Mouse (Mus musculus): ENCODE data around the gene 2010003K11Rik. TPM values are rescaled to one million over a fixed set of nuclear protein-coding genes. Genes with fewer than 3 reads are reported as not detected.

2010003K11Rik gene
- total and polyA plus RNA-seq, 2 experiments from 2014 or later: not detected

DNA sequence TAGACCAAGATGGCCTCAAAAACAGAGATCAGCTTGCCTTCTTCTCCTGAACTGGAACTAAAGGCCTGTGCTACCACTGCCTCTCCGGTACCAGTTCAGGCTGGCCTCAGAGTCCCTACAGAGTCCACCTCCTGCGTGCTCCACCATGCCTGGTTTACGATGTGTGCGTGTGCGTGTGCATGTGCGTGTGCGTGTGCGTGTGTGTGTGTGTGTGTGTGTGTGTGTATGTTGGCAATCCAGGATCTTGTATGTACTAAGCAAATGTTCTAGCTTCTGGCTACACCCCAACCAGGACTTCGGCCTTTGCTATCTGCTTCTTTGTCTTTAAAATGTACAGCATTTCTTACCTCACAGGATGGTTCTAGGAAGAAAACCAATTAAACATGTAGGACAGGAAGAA lies 49.2 kb downstream of the 2010003K11Rik start:
- H3K27ac ChIP-seq (ENCODE audit: low read depth, low read length): no peak overlapping the region
- no peaks in the 10 kb centered on the region for H3K4me1 ChIP-seq (ENCODE audit: insufficient read depth)
- WGBS: 98% methylated on average over 9 of the region's 9 CpGs
- no peaks in the 10 kb centered on the region for H3K36me3 ChIP-seq (ENCODE audit: insufficient read depth)
- no peak overlapping the region for H3K9ac ChIP-seq
- H3K9me3 ChIP-seq (ENCODE audit: low read length): no peaks in the 10 kb centered on the region
- H3K4me2 ChIP-seq (ENCODE audit: low read depth): no peak overlapping the region
- no peak for TF ChIP-seq CTCF (IDR thresholded peaks at IDR 0.05; ENCODE audit: low read depth)
- no peak for ATAC-seq
- no peaks in the 10 kb centered on the region for H3K27me3 ChIP-seq (ENCODE audit: insufficient read depth, low read length)
- no peak for DNase-seq
- no peak overlapping the region for H3K4me3 ChIP-seq (ENCODE audit: low read depth, low read length)

DNA sequence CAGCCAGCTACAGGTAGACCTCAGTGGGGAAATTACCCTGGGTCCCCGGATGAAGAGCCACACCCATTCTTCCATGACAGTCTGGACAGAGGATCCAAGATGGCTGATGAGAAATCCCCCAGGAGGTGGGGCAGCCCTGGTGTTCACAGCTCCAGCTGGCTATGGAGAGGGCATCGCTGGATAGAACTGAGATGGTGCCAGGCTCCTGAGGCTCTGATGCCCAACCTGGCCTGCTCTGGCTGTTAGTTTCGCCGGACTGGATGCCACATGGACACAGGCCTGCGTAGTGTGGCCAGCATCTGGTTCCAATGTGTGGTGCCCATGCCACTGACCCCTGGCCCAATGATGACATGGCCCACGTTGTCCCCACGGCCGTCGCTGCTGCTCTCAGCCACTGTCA lies 50.9 kb downstream of the 2010003K11Rik start:
- TF ChIP-seq CTCF (IDR thresholded peaks at IDR 0.05; ENCODE audit: low read depth): no peak
- DNase-seq: no peak
- no peak overlapping the region for H3K4me3 ChIP-seq (ENCODE audit: low read depth, low read length)

More for the DNA sequence above, 50.9 kb downstream of the 2010003K11Rik start:
- Histone ChIP-seq H3K27me3 (ENCODE audit: insufficient read depth, low read length) (no peaks in the 10 kb centered on the region), H3K9me3 (ENCODE audit: low read length) (no peaks in the 10 kb centered on the region), H3K9ac (no peak overlapping the region), H3K4me2 (ENCODE audit: low read depth) (no peak overlapping the region), H3K27ac (ENCODE audit: low read depth, low read length) (no peak overlapping the region), H3K36me3 (ENCODE audit: insufficient read depth) (no peaks in the 10 kb centered on the region), H3K4me1 (ENCODE audit: insufficient read depth) (no peaks in the 10 kb centered on the region)
- 92% methylated on average over 9 of the region's 9 CpGs for WGBS
- no peak for ATAC-seq

Other genes with a start within 250 kb of the 2010003K11Rik start
- 35.9 and 41.5 TPM in 2 replicates for gene Ssh3, start 229.4 kb downstream of the 2010003K11Rik start, total RNA-seq (2014; rRNA removed)
- gene Ssh3, start 229.4 kb downstream of the 2010003K11Rik start, polyA plus RNA-seq (2015; fragmentation: Nextera tagmentation; extraction: Ambion mirVana): 6.4 and 9.1 TPM in 2 replicates
- 76.6 and 87.3 TPM in 2 replicates for gene Ankrd13d, start 215.4 kb downstream of the 2010003K11Rik start, total RNA-seq (2014; rRNA removed)
- gene Ankrd13d, start 215.4 kb downstream of the 2010003K11Rik start, polyA plus RNA-seq (2015; fragmentation: Nextera tagmentation; extraction: Ambion mirVana): 48.7 and 55.2 TPM in 2 replicates
- gene Grk2, start 192.4 kb downstream of the 2010003K11Rik start, total RNA-seq (2014; rRNA removed): 129 and 136 TPM in 2 replicates
- gene Grk2, start 192.4 kb downstream of the 2010003K11Rik start, polyA plus RNA-seq (2015; fragmentation: Nextera tagmentation; extraction: Ambion mirVana): 23.6 and 24.6 TPM in 2 replicates
- 55.0 and 71.7 TPM in 2 replicates for gene Kdm2a, start 100.3 kb downstream of the 2010003K11Rik start, total RNA-seq (2014; rRNA removed)
- gene Kdm2a, start 100.3 kb downstream of the 2010003K11Rik start, polyA plus RNA-seq (2015; fragmentation: Nextera tagmentation; extraction: Ambion mirVana): 13.1 and 19.5 TPM in 2 replicates
- gene Rhod, start 59.2 kb downstream of the 2010003K11Rik start, total RNA-seq (2014; rRNA removed): 3.6 and 5.2 TPM in 2 replicates
- 4.3 and 4.7 TPM in 2 replicates for gene Rhod, start 59.2 kb downstream of the 2010003K11Rik start, polyA plus RNA-seq (2015; fragmentation: Nextera tagmentation; extraction: Ambion mirVana)
- 8.2 and 13.0 TPM in 2 replicates for gene Syt12, start 21.1 kb downstream of the 2010003K11Rik start, total RNA-seq (2014; rRNA removed)
- gene Syt12, start 21.1 kb downstream of the 2010003K11Rik start, polyA plus RNA-seq (2015; fragmentation: Nextera tagmentation; extraction: Ambion mirVana): 2.9 and 3.3 TPM in 2 replicates
- 35.9 and 40.7 TPM in 2 replicates for gene Pcx, start 11.9 kb upstream of the 2010003K11Rik start, total RNA-seq (2014; rRNA removed)
- gene Pcx, start 11.9 kb upstream of the 2010003K11Rik start, polyA plus RNA-seq (2015; fragmentation: Nextera tagmentation; extraction: Ambion mirVana): 28.9 and 34.5 TPM in 2 replicates
- 112 and 127 TPM in 2 replicates for gene Lrfn4, start 117.1 kb upstream of the 2010003K11Rik start, total RNA-seq (2014; rRNA removed)
- gene Lrfn4, start 117.1 kb upstream of the 2010003K11Rik start, polyA plus RNA-seq (2015; fragmentation: Nextera tagmentation; extraction: Ambion mirVana): 17.1 and 17.2 TPM in 2 replicates
- gene Rce1, start 127.1 kb upstream of the 2010003K11Rik start, total RNA-seq (2014; rRNA removed): 51.9 and 65.1 TPM in 2 replicates
- gene Rce1, start 127.1 kb upstream of the 2010003K11Rik start, polyA plus RNA-seq (2015; fragmentation: Nextera tagmentation; extraction: Ambion mirVana): 47.5 and 52.4 TPM in 2 replicates
- 4.5 and 7.4 TPM in 2 replicates for gene Gm960, start 200.1 kb upstream of the 2010003K11Rik start, total RNA-seq (2014; rRNA removed)
- 4.9 and 7.3 TPM in 2 replicates for gene Gm960, start 200.1 kb upstream of the 2010003K11Rik start, polyA plus RNA-seq (2015; fragmentation: Nextera tagmentation; extraction: Ambion mirVana)
- 169 and 196 TPM in 2 replicates for gene Sptbn2, start 212.6 kb upstream of the 2010003K11Rik start, total RNA-seq (2014; rRNA removed)
- gene Sptbn2, start 212.6 kb upstream of the 2010003K11Rik start, polyA plus RNA-seq (2015; fragmentation: Nextera tagmentation; extraction: Ambion mirVana): 24.3 and 25.4 TPM in 2 replicates

Data from forebrain, postnatal 0 days (tissue).